Mouse (Mus musculus) forebrain, embryonic 14.5 days (tissue): ENCODE data around the gene Chml. TPM values are rescaled to one million over a fixed set of nuclear protein-coding genes. Genes with fewer than 3 reads are reported as not detected.

ENCODE experiments used
- ATAC-seq: fragments of 200-750 bp; cut with Nextera tagmentation; 2 replicates; pipeline ENCODE4 v1.8.0; 2017; ENCODE audit warnings: mild to moderate bottlenecking, moderate library complexity
- DNase-seq: peaks from one replicate; pipeline ENCODE4 v3.0.0-alpha.2; 2015; ENCODE audit warnings: low spot score
- H3K27ac ChIP-seq: fragments of 300-500 bp; sonication (generic); 2 replicates; pipeline ENCODE4 v1.5.1; 2014; ENCODE audit warnings: low read depth, mild to moderate bottlenecking, control low read depth, low read length, moderate library complexity
- H3K27me3 ChIP-seq: fragments of 300-500 bp; sonication (generic); replicated peaks from 2 replicates; pipeline ENCODE4 v1.6.1; 2014; ENCODE audit warnings: low read length, control low read depth, mixed read lengths; ENCODE audit not compliant: control insufficient read depth, insufficient read depth
- H3K36me3 ChIP-seq: fragments of 300-500 bp; sonication (generic); 2 replicates; pipeline ENCODE4 v1.6.1; 2014; ENCODE audit warnings: low read length, control low read depth; ENCODE audit not compliant: control insufficient read depth, insufficient read depth
- H3K4me1 ChIP-seq: fragments of 300-500 bp; sonication (generic); 2 replicates; pipeline ENCODE4 v1.6.1; 2014; ENCODE audit warnings: antibody characterized with exemption, low read length, control low read depth; ENCODE audit not compliant: control insufficient read depth, insufficient read depth
- H3K4me2 ChIP-seq: fragments of 300-500 bp; sonication (generic); 2 replicates; pipeline ENCODE4 v1.6.1; 2014; ENCODE audit warnings: mild to moderate bottlenecking, control low read depth, low read length
- H3K4me3 ChIP-seq: fragments of 300-500 bp; sonication (generic); 2 replicates; pipeline ENCODE4 v1.5.1; 2014; ENCODE audit warnings: low read depth, low read length, control low read depth
- H3K9ac ChIP-seq: fragments of 300-500 bp; sonication (generic); 2 replicates; pipeline ENCODE4 v1.6.1; 2014; ENCODE audit warnings: mild to moderate bottlenecking, low read length, control low read depth, moderate library complexity
- H3K9me3 ChIP-seq: fragments of 300-500 bp; sonication (generic); replicated peaks from 2 replicates; pipeline ENCODE4 v1.6.1; 2016; ENCODE audit warnings: low read length, control low read depth, mixed read lengths; ENCODE audit not compliant: control insufficient read depth
- WGBS: fragments of 180-500 bp; shearing (Covaris S2); extraction: QIAGEN DNeasy Blood & Tissue Kit; methylation state at CpG from one replicate; pipeline ENCODE4 v1.1.7; 2014; 5-methylcytosine and 5-hydroxymethylcytosine counted together
- polyA plus RNA-seq: library from polyadenylated mRNA; unstranded; fragments of >200 nt; fragmentation: Nextera tagmentation; extraction: Ambion mirVana; gene quantifications from 2 replicates; pipeline ENCODE4 v1.2.1, GENCODE M21; 2014

The Chml gene
- polyA plus RNA-seq, 1 experiment from 2014 or later = 2.0 TPM

DNA sequence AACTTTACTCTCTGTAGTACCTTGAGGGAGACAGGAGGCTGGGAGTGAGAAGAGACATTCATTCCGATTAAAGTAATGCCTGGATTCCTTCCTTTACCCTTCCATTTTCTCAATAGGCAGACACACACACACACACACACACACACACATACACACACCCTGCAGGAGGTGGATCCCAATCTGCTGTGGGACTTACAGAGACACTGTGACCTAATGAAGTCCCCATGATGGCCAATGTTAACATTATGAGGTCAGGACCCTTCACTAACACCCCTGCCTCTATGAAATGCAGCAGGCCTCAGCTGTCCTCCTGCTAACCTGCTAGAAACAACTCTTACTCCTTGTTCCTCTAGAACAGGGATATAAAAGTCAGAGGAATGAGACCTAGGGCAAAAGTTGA lies 5.6 kb upstream of the Chml start, which contains the start of gene Wdr64:
TSS of gene Wdr64 (plus strand) at position 301 of the 400 bp plus-strand sequence.
- no peak for ATAC-seq
- DNase-seq = no peak
- no peaks in the 10 kb centered on the region for H3K4me1 ChIP-seq
- no peak within 1 kb of the TSS for H3K27ac ChIP-seq
- H3K9me3 ChIP-seq = no peaks in the 10 kb centered on the region
- no peak within 1 kb of the TSS for H3K4me3 ChIP-seq
- no peaks in the 10 kb centered on the region for H3K36me3 ChIP-seq
- no peak within 1 kb of the TSS for H3K4me2 ChIP-seq
- H3K27me3 ChIP-seq = no peaks in the 10 kb centered on the region
- WGBS = 78% methylated on average over 1 of the region's 1 CpGs
- H3K9ac ChIP-seq = no peak within 1 kb of the TSS

DNA sequence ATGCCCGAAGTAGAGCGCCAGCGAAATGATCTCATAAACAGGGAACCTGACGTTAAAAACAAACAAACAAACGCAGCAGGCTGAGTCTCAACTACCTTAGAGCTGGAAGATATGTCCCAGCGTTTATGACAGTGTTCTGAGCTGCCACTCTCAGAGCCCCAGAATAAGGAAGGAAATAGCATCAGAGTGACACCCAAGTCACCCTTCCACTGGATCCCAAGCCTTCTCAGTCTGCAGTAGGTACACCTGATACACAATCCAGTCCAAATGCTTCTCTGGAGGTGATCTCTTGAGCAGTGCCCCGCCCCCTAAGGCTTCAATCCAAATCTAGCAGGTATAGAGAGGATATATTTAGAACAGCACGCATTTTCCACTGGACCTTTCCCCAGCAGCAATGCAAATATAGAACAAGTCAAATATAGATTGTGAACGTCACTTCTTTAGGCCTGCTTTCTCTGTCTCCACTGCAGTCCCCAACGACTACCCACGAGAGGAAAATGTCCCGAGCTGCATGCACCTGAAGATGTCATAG lies 794 bp upstream of the Chml start:
- Histone ChIP-seq H3K9me3 (no peaks in the 10 kb centered on the region), H3K4me1 (peaks cover 17% of the 10 kb centered on the region), H3K27ac (no peak overlapping the region), H3K4me3 (peak overlapping the region; percentile 72), H3K9ac (no peak overlapping the region), H3K27me3 (no peaks in the 10 kb centered on the region), H3K36me3 (no peaks in the 10 kb centered on the region), H3K4me2 (peak overlapping the region; percentile 85)
- ATAC-seq (0 out of 2 replicates have a peak, but pooled peaks have one; percentile 0), DNase-seq (no peak)
- WGBS = 39% methylated on average over 12 of the region's 12 CpGs

DNA sequence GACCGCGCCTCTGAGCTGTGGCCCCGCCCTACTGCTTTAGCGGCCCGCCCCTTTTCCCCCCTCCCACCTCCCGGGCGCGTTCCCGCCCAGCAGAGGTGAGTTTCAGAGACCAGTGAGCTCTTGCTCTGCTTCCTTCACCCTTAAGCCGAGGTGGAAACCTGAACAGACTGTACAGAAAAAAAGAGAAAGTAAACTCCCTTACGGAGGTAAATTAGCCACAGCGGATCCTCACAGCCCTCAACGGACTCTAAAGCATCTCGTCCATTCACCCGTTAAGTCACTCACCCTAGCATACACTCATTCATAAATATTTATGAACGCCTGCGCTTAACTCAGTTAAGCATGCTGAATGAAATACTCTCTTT lies 278 bp upstream of the Chml start:
- DNase-seq (no peak), ATAC-seq (peak; percentile 67; the same call in 1 of the 2 replicates)
- H3K9me3 ChIP-seq = no peaks in the 10 kb centered on the region
- 2% methylated on average over 17 of the region's 17 CpGs for WGBS
- H3K4me2 ChIP-seq = peak overlapping the region; percentile 85
- H3K4me1 ChIP-seq = peaks cover 17% of the 10 kb centered on the region
- H3K36me3 ChIP-seq = peaks cover 2% of the 10 kb centered on the region; the same call in 1 of the 2 replicates
- no peak overlapping the region for H3K9ac ChIP-seq
- no peak overlapping the region for H3K27ac ChIP-seq
- no peaks in the 10 kb centered on the region for H3K27me3 ChIP-seq
- H3K4me3 ChIP-seq = peak overlapping the region; percentile 72

DNA sequence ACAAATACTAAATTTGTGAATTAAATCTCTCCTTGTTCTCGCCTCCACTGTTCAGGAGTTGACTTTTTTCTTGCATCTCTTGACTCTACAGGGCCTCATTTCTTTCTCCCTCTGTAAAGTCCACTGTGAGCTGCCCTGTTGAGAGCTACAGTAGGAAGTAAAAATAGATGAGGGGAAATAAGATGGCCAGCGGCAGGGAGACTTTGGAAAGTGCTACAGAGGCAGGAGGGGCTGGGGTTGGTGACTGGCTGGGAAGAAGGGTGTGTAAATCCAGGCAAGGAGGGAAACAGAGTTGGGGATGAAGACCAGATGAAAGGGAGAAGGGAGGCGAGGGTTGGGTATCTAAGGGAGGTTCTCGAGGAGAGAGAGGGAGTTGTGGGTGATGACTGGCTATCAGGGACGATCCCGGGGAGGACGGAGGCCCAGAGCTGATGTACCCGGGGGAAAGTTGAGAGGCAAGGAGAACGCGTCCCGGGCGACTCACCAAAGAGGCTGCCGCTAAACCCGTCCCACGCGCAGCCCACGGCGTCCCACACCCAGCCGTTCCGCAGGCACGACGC lies 935 bp downstream of the Chml start:
- under 1% methylated on average over 22 of the region's 22 CpGs for WGBS
- peak overlapping the region; percentile 72 for H3K4me3 ChIP-seq
- peak overlapping the region; percentile 85 for H3K4me2 ChIP-seq
- H3K9ac ChIP-seq = peak overlapping the region; percentile 78
- DNase-seq = peak; percentile 16
- H3K4me1 ChIP-seq = peaks cover 17% of the 10 kb centered on the region
- no peak for ATAC-seq
- peaks cover 9% of the 10 kb centered on the region for H3K36me3 ChIP-seq
- no peaks in the 10 kb centered on the region for H3K9me3 ChIP-seq
- no peaks in the 10 kb centered on the region for H3K27me3 ChIP-seq
- H3K27ac ChIP-seq = peak overlapping the region; percentile 86

DNA sequence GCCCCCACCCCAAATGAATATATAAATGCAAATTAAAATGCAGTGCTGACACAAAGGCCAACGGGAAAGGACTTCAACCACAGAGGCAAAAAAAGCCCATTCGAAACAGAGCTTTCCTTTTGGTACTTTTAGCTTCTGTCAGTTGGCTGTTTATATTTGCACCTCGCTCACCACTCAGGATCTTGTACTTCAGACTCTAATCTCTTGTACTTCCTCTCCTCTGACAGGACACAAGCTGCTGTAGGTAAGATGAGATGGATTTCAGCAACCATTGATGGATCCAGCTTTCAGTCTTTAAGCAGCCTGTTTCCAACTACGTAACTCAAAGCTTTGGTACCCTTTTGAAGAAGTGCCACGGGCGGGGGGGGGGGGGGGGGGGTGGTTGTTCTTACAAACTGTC lies 11.7 kb downstream of the Chml start:
- Histone ChIP-seq H3K27me3 (no peaks in the 10 kb centered on the region), H3K36me3 (0 out of 2 replicates have a peak, but pooled peaks cover under 1% of the 10 kb centered on the region), H3K4me2 (no peak overlapping the region), H3K9me3 (no peaks in the 10 kb centered on the region), H3K4me1 (no peaks in the 10 kb centered on the region), H3K4me3 (no peak overlapping the region), H3K9ac (no peak overlapping the region), H3K27ac (no peak overlapping the region)
- no peak for ATAC-seq
- 76% methylated on average over 6 of the region's 6 CpGs for WGBS
- DNase-seq = no peak

DNA sequence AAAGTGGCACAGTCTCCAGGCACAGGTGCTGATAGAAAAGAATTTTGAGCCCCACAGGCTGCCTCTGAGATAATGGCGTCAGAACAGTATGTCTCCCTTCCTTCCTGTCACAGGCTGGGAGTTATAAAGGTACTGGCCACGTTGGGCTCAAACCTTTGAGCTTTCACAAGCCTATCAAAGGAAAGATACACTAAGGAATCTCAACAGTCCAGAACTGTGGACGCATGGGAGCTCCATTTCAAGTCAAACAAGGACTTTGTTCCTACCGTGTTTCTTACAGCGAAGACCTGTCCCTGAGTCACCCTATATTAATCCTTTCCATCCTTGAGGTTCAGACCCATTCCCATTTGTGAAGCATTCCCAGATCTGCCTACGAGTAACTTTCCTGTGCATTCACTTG lies 15.2 kb downstream of the Chml start:
- ATAC-seq = no peak

DNA sequence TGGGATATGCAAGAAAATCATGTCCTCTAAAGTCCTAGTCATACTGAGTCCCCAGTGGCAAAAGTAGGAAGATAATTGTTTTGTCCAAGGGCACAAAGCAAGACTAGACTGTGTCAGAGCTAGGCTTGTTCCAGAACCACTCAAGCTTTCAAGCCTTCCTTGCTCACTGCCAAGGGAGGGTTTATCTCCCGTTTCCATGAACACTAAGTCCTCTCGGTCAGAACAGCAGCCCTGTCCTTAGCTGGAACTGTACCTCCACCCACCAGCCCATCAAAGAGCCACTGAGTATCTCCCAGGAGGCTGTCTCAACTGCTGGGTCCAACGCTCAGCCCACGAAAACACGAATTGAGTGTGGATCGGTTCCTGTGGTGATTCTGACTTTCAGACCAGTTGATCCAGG lies 17.6 kb downstream of the Chml start:
- ATAC-seq = no peak
- whole genome bisulfite sequencing = 90% methylated on average over 6 of the region's 6 CpGs

More for the DNA sequence above, 15.2 kb downstream of the Chml start:
- 85% methylated on average over 6 of the region's 6 CpGs for WGBS
- no peaks in the 10 kb centered on the region for H3K36me3 ChIP-seq
- no peak overlapping the region for H3K4me3 ChIP-seq
- H3K27ac ChIP-seq = no peak overlapping the region
- H3K27me3 ChIP-seq = no peaks in the 10 kb centered on the region
- no peak overlapping the region for H3K9ac ChIP-seq
- H3K4me2 ChIP-seq = no peak overlapping the region
- H3K4me1 ChIP-seq = no peaks in the 10 kb centered on the region
- H3K9me3 ChIP-seq = no peaks in the 10 kb centered on the region
- no peak for DNase-seq

DNA sequence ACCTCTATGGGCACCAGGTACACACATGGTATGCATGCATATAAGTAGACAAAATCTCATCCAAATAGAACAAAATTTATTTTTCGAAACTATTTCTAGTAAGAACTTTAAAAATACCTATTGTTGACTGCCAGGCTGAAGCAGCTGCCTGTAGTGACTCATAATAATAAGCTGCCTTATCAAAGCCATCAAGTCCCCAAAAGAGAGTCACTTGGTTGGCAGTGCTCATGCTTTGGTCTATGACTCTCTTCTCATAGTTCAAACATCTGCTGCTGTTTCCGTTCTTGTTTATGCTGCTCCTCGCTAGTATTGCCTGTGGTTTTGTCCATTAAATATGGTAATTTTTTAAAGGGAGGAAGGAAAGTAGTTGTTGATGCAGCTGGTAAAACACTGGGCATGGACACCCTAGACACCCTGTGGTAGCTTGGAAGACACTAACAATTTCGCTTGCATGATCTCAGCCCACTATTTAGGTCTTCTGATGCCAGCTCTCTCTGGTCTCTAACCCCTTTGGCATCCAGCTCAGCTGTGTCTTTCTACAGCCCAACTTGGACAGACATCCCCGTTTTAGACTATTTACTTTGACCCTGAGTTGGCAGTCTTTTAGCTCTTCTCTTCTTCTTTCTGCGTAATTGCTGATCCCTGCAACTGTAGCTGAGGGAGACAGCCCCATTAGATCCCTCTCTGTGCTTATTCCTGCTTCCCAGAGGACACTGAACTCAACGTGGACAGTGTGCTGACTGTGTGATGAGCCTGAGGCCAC lies 19.0 kb downstream of the Chml start:
- Histone ChIP-seq H3K27me3 (no peaks in the 10 kb centered on the region), H3K4me1 (no peaks in the 10 kb centered on the region), H3K27ac (no peak overlapping the region), H3K9me3 (no peaks in the 10 kb centered on the region), H3K9ac (no peak overlapping the region), H3K4me2 (no peak overlapping the region), H3K4me3 (no peak overlapping the region), H3K36me3 (no peaks in the 10 kb centered on the region)
- WGBS = 81% methylated on average over 7 of the region's 7 CpGs
- ATAC-seq = no peak
- DNase-seq = no peak

More for the DNA sequence above, 17.6 kb downstream of the Chml start:
- Histone ChIP-seq H3K27ac (no peak overlapping the region), H3K36me3 (no peaks in the 10 kb centered on the region), H3K9me3 (no peaks in the 10 kb centered on the region), H3K4me1 (no peaks in the 10 kb centered on the region), H3K4me2 (no peak overlapping the region), H3K4me3 (no peak overlapping the region), H3K9ac (no peak overlapping the region), H3K27me3 (no peaks in the 10 kb centered on the region)
- no peak for DNase-seq

DNA sequence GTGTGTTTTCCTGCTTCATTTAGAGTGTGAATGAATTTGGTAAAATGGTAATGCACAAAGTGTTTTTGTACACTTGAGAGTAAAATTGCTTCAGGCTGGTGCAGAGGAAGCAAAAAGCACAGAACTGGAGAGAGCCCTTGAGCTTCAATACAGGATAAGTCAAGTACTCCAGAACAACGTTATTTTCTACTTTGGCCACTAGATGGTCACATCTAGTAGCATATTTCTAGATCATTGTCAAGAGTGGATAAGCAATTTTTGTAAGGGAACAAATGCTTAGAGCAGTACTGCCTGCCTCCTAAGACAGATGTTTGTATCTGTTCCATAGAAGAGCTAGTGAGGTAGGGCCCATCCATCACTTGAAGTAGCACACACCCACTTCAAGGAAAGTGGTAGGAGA lies 21.1 kb downstream of the Chml start:
- WGBS = 55% methylated on average over 1 of the region's 1 CpGs
- DNase-seq (no peak), ATAC-seq (no peak)

More for the DNA sequence above, 21.1 kb downstream of the Chml start:
- Histone ChIP-seq H3K4me2 (no peak overlapping the region), H3K9ac (no peak overlapping the region), H3K9me3 (no peaks in the 10 kb centered on the region), H3K36me3 (no peaks in the 10 kb centered on the region), H3K27me3 (no peaks in the 10 kb centered on the region), H3K4me3 (no peak overlapping the region), H3K27ac (no peak overlapping the region), H3K4me1 (no peaks in the 10 kb centered on the region)
